Mouse (Mus musculus) gastrocnemius, postnatal 10 days (tissue): ENCODE data around the gene Dnm3. TPM values are rescaled to one million over a fixed set of nuclear protein-coding genes. Genes with fewer than 3 reads are reported as not detected.

Experiments
- DNase-seq: peaks from one replicate; pipeline ENCODE4 v3.0.0; 2021; ENCODE audit warnings: mixed read lengths
- total RNA-seq, 2 experiments: library from RNA; stranded (reverse); gene quantifications; 2 replicates each; pipeline ENCODE4 v1.2.3; 2021

The Dnm3 gene
- total RNA-seq, 2 experiments from 2014 or later: 6.3 to 8.6 TPM

DNA sequence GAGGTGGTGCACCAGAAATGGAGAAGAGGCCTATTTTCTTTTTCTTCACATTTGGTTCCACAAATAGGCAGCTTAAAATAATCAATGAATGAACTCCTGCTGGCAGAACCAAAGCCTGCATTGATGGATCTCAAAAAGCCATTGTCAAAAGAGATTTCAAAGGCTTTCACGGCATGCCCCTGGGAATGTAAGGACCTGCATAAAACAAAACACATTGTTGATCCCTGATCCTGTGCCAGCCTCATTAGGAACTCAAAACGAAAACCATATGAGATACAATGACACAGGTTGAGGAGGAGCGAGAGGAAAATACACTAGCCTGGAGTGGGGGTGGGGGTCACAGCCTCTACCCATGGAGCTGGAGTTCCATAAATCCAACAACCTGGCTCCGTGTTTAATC, 153.4 kb downstream of the Dnm3 start:
- DNase-seq: no peak

DNA sequence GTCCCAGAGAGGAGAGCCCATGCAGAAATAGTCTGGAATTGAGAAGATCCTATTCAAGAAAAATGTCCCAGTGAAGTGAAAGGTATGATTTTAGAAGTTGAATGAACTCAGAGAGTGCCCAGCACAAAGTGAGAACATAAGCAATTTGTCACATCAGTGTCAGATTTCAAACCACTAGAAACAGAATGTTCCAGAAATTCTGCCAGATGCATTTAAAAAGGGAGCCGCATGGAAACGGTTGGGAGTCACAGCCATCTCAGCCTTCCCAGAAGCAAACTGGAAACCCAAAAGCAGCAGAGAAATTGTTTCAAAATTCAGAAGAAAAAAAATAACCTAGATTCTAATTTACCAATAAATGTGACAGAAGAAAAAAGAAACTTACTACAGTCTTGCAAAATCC, 154.7 kb downstream of the Dnm3 start:
- no peak for DNase-seq

DNA sequence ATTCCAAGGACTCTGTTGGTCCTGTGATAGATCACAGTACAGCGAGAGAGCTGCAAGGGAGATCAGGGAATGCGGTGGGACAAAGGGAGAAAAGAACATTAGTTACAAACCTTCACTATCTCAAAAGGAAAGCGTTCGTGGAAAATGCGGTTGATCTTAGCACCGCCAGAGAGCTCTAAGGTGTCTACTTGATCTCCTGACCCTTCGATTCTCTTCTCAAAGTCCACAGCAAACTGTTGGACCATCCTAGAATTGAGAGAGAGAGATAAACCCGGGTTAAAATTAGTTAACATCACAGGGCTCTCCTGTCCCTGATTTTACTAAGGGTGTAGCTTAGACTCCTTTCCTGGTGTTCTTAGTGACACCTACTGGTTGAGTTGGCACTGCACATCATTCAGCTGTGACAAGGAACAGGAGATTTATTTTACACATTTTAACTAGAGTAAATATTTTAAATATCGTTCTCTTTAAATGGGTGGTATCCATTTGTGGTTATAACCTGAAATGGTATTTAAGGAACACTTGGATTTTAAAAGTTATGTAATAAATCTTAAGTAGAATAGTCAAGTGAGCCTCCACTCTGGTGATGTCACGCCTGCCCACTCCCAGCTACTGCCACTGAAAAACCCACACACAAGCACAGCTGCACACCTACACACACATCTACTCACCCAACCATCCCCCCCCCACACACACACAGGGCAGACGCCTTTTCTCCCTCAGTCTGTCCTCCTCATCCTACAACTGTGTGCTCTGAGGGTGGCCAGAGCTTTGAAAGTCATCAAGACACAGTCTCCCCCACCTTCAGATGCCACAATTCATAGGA, 164.2 kb downstream of the Dnm3 start:
- DNase-seq: no peak

DNA sequence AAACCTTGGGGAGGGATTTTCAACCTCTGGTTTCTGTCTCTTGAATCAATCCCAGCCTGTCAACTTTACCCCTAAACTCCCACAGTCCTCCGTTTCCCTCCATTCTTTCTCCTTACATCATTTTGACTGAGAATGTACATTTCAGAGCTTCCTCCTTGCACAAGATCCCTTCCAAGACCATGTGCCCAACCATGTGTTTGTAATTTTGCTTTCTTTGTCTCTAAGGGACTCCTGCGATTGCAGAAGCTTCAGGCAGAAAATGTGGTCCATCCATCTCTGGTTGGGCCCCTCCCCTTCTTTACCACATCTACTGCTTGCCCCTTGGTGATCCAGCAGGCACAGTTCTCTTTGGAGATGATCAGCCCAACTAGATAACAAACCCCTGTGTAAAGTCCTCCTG, 165.2 kb downstream of the Dnm3 start:
- DNase-seq: no peak

DNA sequence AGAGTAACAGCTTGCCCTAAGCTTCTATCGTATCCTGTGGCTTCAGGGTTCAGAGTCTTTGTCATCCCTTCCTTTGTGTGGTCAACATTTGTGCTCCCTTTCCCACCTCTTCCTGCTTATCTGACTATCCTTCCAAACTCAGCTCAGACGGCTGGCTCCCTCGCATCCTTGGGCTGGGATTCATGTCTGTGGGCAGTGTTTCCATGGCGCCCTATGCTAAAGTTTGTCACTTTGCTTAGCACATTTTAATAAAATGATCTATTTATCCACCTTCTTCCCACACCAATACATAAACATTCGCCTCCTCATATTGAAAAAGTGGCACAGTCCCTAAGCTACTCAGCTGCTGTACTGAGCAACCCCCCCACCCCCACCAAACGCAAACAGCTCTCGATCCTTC, 165.7 kb downstream of the Dnm3 start:
- no peak for DNase-seq

DNA sequence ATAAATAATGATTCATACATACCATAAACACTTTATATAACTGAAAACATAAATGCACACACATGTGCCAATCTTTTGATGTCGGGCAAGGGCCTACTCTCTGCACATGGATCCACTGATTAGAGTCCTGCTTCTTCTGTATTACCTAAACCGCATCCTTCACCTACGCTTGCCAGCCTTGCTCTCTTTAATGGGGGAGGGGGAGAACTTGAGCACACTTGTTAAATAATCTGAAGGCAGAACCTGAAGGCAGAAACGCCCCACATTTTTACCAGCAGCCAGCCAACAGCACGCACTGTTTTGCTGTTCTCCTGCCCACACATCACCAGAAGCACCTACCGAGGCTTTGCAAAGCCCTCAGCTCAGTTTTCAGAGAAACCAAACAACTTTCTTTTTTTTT, 172.6 kb downstream of the Dnm3 start:
- no peak for DNase-seq

DNA sequence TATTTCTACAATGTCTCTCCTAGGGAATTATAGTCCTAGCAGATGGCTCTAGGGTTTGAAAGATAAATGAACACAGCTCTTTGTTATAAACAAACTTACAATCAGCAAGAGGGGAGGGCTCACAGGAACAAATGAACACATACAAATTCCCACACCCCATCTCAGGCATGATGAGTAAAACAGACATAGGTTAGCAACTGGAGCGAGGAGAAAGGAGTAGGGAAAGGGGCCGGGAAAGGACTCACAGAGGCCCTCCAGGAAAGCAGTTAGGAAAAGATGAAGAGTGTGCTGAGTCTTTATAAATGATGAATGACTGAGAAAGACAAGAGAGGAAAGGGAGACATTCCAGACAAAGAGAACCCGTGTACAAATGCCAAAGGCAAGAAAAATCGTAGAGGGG, 175.4 kb downstream of the Dnm3 start:
- no peak for DNase-seq

DNA sequence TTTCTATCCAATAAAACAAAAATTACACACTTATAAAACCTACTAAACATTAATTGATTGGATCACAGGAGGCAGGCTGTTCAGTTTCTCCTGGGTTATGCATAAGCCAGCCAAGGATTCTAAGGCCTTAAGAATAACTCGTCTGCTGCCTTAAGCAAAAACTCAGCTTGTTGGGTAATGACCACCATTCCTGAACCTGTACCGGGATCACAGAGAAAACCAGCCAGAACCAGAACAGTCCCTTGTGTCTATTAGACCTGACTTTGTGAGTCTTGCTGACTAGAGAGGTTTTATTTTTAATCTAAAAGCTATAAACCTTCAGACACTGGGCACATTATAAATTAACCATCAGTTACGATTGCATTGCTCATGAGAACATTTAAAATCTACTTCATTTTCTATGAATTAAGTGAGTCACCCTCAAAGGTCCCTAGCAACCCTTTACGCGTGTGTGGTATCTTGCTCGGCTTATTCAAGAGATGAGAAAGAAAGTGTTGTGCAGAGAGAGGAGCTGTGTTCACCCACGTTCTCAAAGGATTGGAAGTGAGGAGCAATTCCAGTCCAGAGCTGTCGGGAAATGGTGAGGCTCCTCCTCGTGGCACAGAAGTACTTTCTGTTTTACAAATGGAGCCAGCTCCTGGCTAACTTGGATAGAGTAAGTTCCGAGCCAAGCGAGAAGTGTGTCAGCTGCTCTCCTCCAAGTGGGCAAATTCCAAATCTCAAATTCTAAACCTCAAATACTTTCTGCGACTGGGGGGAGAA, 178.1 kb downstream of the Dnm3 start:
- DNase-seq: peak; percentile 13

DNA sequence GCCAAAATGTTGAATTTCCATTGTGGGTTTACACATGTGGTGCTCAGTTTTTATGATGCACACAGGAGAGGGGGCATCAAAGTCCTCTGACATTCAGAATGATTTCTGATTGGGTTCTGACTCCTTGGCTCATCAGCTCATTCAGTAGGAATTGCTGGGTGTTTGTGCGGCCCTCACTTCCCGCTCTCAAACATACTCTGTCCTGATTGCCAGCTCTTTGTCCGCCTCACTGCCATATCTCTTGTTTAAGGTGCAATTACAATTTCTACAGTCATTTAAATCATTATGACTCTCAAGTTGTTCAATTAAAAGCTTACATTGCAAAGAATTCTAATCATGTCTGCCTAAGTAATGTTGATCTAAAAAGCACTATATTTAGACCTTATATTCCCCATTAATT, 179.3 kb downstream of the Dnm3 start:
- DNase-seq: no peak

DNA sequence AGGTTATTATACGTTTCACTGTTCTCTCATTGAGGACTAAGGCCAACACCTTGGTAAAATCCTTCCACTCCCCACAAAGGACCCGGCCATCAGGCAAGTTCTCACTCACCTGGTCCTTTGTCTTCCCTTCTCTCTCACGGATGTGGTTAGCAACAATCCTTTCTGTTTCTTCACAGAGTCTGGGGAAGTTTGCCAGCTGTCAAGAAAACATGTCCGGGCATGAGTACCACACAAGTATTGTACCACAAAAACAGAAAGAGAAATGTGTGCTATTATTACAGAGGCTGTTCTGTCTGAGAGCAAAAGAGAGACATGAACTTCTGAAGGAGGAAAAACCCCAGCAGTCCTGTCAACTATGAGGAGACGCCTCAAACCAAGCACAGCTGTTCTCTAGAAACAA, 182.4 kb downstream of the Dnm3 start:
- no peak for DNase-seq

DNA sequence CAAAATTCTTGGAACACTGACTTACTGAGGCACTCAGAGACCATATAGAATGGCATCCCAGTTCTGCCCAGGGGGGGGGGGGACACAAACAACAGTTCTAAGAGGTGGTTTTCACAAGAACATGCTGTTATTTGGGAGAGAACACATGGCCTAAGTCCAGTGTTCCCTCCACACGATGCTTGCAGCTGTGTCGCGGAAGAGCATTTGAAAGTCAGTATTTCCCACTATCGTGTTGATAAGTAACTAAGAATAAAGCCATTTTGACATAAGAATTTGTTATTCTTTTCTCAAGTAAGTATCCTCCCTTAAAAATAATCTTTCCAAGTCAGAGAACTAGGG, 183.3 kb downstream of the Dnm3 start:
- DNase-seq: no peak

DNA sequence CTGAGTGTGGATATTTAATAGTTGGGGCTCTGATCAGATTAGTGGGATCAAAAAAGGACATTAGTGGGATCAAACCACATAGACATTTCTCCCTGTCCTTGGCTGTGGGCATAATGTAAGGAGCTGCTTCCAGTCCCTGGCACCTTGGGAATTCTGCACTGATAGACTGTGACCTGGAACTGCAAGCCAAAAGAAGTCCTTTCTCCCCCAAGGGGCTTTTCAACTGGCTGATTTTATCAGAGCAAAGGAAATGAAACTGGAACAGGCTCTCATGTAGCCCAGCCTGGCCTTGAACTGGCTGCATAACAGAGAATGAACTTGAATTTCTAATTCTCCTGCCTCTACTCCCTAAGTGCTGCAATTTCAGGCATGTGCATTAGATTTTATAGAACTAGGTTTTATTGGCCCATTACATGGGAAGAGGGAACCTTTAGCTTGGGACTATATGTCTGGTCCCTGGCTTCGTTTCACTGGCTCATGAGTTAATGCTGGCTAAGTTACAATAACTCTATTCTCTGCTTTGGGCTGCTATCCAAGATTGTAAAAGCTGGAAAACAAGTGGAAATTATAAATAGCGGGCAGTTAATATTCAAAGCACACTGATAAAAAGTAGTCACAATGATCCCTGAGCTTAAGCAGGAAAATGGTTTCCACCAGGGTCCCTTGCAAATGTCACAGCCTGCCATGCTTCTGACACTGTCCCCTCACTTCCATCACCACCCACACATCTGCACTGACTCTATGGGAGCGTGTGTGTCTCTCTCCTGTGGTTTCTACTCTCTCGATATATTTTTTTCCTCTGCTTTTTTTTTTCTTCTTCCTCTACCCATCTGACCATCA, 183.9 kb downstream of the Dnm3 start:
- DNase-seq: no peak

DNA sequence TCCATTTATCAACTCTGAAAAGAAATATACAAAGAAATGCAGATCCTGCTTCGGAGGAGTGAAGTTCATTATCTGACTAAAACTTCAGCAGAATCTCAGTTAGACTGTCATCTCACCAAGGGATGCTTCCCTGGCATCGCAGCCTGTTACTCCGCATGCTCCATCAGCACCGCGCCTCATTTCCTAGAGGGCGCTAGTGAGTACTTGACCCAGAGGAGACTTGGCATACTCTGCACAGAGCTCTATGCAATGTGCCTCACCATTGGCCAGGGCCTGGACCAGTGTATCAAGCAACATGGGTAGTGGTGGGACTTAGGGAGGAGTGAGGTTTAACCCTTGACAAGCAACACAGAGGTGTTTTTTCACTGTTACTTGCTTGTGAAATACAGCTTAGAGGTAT, 190.9 kb downstream of the Dnm3 start:
- peak; percentile 17 for DNase-seq

DNA sequence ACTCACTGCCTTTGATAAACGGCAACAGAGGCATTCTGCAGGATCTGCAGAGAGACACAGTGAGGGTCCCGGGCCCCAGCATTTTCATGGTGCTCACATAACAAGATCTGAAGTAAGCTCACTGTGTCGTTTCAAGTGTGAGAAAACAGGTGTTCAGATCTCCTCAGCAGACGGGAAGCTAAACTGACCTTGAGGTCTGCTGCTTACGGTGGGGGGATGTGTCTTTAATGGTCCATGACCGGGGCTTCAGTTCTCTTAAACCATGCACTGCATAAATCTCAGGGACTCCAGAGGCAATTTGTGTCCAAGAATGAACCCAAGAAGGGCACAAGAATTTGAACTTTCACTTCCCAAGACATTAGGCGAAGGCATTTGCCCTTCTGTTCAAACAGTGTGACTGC, 195.9 kb downstream of the Dnm3 start:
- DNase-seq: no peak

DNA sequence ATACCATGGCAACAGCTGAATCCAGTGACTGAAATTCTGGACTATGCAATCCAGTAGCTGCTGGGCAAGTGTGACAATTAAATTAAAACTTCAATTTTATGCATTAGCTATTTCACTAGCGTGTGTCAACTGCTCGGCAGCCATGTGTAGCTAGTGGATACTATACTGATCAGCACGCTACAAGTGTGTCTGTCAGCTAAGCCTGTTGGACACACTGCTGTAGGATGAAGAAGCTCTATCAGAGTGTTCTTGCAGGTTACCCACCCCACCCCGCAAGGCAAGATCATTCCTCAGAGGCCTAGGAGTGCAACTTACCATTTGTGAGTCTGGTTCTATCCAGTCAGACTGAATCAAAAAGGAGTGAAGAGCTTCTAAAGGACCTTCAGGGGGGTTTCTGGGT, 197.8 kb downstream of the Dnm3 start:
- DNase-seq: no peak

DNA sequence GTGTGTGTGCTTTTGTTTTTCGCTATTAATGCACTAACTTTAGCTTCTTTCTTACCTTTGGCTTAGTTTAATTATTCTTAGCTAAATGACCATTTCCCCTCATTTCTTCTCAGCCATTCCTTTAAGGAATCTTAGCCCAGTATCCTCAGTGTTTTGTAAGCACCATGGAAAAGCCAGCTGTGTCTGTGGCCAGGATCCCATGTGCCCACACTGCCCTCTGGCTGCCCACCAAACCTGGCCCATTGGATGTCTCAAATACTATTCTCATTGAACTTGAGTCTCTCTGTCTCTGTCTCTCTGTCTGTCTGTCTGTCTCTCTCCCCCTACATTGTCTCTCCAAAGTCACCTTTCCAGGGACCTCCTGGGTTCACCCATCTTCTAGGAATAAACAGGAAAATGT, 201.8 kb downstream of the Dnm3 start:
- peak; percentile 22 for DNase-seq

DNA sequence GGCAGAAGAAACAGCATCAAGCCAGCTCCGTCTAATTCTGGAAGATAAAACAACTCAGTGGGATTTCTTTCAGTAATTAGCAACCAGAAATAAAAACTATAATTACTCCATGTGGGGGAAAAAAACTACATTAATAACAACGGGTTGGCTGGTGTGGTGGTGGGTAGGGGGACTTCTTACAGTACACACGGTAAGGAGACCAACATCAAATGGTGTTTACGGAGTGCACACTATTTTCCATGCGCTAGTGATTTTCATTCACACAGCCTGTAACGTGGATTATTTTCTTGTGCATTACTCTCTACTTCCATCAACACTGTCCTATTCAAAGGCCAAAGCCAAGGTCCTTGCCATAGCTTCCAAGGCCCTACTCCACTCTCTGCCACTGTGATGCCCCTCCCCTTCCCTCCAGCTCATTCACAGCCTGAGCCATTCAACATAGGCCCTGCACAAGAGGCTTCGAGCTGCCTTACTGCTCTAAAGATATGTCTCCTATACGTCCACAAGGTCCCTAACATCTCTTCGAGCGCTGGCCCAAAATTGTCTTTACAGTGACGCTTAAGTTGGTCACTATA, 203.1 kb downstream of the Dnm3 start:
- DNase-seq: no peak

DNA sequence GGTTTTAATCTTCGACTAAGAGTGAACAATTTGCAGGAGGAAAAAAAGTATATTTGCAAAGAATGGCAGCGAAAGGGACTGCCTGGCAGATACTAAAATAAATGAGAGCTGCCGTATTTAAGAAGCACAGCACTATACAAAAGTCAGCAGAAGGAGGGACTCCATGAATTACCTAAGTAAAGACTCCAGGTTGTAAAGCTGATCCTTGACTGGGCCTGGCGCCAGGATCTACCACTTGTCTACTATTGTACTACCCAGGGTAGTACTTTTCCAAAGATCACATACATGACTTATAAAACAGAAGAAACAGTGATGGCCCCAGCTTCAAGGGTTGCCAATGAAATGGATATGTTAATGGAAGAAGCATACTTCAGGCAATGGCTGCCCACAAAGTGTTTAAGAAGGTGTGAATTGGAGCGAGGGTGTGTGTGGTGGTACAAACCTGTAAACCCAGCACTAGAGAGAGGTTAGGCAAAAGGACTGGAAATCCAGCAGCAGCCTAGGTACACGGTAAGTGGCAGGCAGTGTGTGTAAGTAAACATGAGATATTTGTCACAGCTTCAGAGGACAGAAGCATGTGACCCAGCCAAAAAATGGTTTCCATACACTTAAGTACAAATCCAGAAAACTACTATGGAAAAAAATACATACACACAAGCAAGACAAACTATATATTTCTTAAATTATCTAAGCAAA, 220.8 kb downstream of the Dnm3 start:
- DNase-seq: no peak

DNA sequence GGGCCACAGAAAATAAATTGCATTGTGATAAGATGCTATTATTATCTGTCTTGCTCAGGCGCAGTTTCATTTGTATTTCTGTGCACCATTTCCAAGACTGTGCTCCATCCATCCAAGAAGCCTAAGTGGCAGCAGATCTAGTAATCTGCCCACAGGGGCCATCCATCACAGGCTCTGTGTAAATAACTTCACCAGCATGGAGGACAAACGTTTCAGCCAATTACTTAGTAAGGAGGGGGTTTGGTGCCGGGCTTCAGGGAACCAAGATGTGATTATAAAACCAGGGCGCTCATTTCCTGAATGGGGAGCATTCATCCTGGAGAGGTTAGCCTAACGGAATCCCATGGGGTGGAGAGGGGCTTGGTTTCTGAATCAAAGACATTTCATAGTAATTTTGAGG, 222.9 kb downstream of the Dnm3 start:
- no peak for DNase-seq

DNA sequence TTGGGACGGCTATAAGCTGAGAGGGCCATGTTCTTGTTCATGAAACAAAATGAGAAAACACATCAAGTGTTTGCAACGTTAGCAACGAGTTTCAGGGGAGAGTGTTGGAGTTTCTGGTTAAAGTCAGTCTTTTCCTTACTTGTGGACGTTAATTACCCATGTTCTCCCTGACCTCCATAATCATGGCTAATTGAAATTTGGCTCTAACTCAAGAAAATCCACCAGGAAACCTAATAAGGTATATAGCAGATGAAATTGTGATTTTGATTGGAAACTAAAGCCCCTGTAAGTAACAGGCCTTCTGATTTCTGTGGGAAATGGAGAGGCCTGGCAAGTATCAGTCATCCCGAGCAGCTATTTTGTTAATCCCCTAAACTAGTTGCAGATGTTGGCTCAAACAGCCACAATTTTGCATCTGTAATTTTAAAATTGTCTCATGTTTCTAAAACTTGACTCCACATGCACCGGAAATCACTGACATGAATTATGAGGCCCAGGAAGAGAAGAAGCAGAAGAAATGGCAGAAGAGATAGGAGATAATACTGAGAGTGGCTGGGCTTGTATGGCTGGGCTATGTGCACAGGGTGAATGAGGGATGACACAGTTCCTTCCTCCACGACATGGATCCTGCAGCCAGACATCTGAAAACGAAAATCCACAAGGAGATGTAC, 223.7 kb downstream of the Dnm3 start:
- no peak for DNase-seq

DNA sequence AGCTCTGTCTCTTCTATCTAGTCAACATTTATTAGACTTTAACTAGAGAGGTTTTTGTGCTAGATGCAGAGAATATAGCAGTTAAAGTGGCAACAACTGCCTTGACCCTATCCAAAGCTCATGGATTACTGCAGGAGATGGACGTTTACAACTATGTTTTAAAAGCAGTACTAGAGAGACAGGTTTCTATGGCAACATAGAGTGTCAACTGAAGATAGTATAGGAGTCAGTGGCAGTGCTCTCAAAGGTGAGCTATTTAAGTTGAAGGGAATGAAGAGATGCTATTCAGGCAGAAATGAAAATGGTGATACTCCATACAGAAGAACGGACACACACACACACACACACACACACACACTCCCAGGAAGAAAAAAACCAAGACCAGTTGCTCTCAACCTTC, 225.0 kb downstream of the Dnm3 start:
- DNase-seq: no peak

DNA sequence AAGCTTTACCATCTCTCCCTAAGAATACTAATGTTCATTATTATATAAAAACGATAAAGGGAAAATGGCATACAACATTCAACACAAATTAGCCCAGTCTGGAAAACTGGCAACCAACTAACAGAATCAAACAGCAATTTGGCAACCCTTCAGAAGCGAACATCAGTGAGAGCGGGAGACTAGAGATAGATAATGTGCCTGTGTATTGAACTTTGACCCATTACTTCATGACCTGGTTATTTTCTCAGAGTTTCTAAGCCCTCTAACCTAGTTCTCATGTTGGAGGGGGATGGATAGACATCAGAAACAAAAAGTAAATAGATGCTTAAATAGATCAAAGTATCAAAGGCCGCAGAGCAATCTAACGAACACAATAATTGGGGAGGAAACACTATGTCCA, 230.6 kb downstream of the Dnm3 start:
- no peak for DNase-seq
